8 mouse cellular contexts compared by ENCODE assay signal in genomic region chr5:43841144-43842010, GRCm38 (mm10). TPM values are rescaled to one million over a fixed set of nuclear protein-coding genes. Genes with fewer than 3 reads are reported as not detected.
A peak's percentile ranks its signal among the peaks of the same experiment; 100 is the strongest.
DNase-seq lines count a peak whose midpoint lies in the region; ATAC-seq lines count a peak whose summit lies in the region.

No protein-coding gene starts in this region.

- ATAC-seq in heart, embryonic 14.5 days (ENCODE audit: insufficient number of reproducible peaks, insufficient read depth, low FRiP score, low read depth): no peak
- peak; percentile 52; the same call in 1 of the 2 replicates for ATAC-seq in midbrain, embryonic 11.5 days (ENCODE audit: low FRiP score)

- no peaks in the 10 kb centered on the region for H3K36me3 ChIP-seq in heart, embryonic 14.5 days (ENCODE audit: control insufficient read depth, insufficient read depth, low read length)
- no peaks in the 10 kb centered on the region for H3K36me3 ChIP-seq in midbrain, embryonic 11.5 days (ENCODE audit: control insufficient read depth, insufficient read depth, low read length)

- H3K27me3 ChIP-seq in heart, embryonic 14.5 days (ENCODE audit: control insufficient read depth, insufficient read depth, low read length): no peaks in the 10 kb centered on the region
- H3K27me3 ChIP-seq in midbrain, embryonic 11.5 days (ENCODE audit: control insufficient read depth, insufficient read depth, low read length): no peaks in the 10 kb centered on the region

- no peak overlapping the region for H3K4me3 ChIP-seq in heart, embryonic 14.5 days (ENCODE audit: control insufficient read depth in 1 of 2, insufficient read depth in 1 of 2, low read depth in 1 of 2, low read length in 2 of 2)
- no peak overlapping the region for H3K4me3 ChIP-seq in midbrain, embryonic 11.5 days (ENCODE audit: low read depth, low read length)

- H3K4me2 ChIP-seq in heart, embryonic 14.5 days (ENCODE audit: low read length): peak overlapping the region; percentile 17
- H3K4me2 ChIP-seq in midbrain, embryonic 11.5 days: no peak overlapping the region

- intact Hi-C loops in left cerebral cortex, postnatal 4 days (cut with DNase I): loop anchor here (5.0 kb wide), 1 partner anchor 421 kb away; no protein-coding TSS in a partner anchor

- H3K4me1 ChIP-seq in heart, embryonic 14.5 days (ENCODE audit: control insufficient read depth in 2 of 2, insufficient read depth in 2 of 2, low read length in 2 of 2): no peaks in the 10 kb centered on the region; a peak in 1 of 4 replicates
- no peaks in the 10 kb centered on the region for H3K4me1 ChIP-seq in midbrain, embryonic 11.5 days (ENCODE audit: control insufficient read depth, insufficient read depth, low read length)

- peak; percentile 16 for DNase-seq in layer of hippocampus, adult 9-10 months (ENCODE audit: low spot score)
- no peak for DNase-seq in layer of hippocampus, adult 9-11 months
- peak; percentile 80 for DNase-seq in MEL-GATA-1-ER (ENCODE audit: extremely low read depth, low read depth)
- peak; percentile 47 for DNase-seq in cerebellum, adult 9-10 months
- DNase-seq in left cerebral cortex, postnatal 4 days: peak; percentile 27
- peak; percentile 95 for DNase-seq in midbrain, embryonic 11.5 days (ENCODE audit: low spot score, missing footprints)
- peak; percentile 49 for DNase-seq in testis, postnatal 10 days (ENCODE audit: low spot score)

- H3K9ac ChIP-seq in heart, embryonic 14.5 days (ENCODE audit: low read length): no peak overlapping the region
- no peak overlapping the region for H3K9ac ChIP-seq in midbrain, embryonic 11.5 days (ENCODE audit: low read length)

- 0 out of 2 replicates have a peak, but pooled peaks cover 4% of the 10 kb centered on the region for H3K9me3 ChIP-seq in heart, embryonic 14.5 days (ENCODE audit: control insufficient read depth, low read length)
- no peaks in the 10 kb centered on the region for H3K9me3 ChIP-seq in midbrain, embryonic 11.5 days (ENCODE audit: control insufficient read depth, low read length)

- 40% methylated on average over 11 of the region's 11 CpGs for WGBS in heart, embryonic 14.5 days
- WGBS in midbrain, embryonic 11.5 days: 54% methylated on average over 11 of the region's 11 CpGs

- no peak overlapping the region for H3K27ac ChIP-seq in heart, embryonic 14.5 days (replicated peaks in 1 of 2; ENCODE audit: control insufficient read depth in 1 of 2, insufficient read depth in 1 of 2, low read depth in 2 of 2, low read length in 2 of 2)
- H3K27ac ChIP-seq in midbrain, embryonic 11.5 days (ENCODE audit: low read depth, low read length): no peak overlapping the region

RNA-seq across cellular contexts. Expression of gene Fbxl5, which starts 19.9 kb away (rescaled TPM):
- 53.8 and 54.1 TPM in 2 replicates for polyA plus RNA-seq in heart, embryonic 14.5 days (2014; fragmentation: Nextera tagmentation; extraction: Ambion mirVana)
- 10 to 100 TPM; 82.4 to 85.1 TPM for total RNA-seq in left cerebral cortex, postnatal 4 days (2021)
- polyA plus RNA-seq in midbrain, embryonic 11.5 days (2014; fragmentation: Nextera tagmentation; extraction: Ambion mirVana): 73.1 and 79.5 TPM in 2 replicates

RNA-seq across cellular contexts. Expression of gene Bst1, which starts 22.7 kb away (rescaled TPM):
- 1.4 and 1.8 TPM in 2 replicates for polyA plus RNA-seq in heart, embryonic 14.5 days (2014; fragmentation: Nextera tagmentation; extraction: Ambion mirVana)
- not detected for total RNA-seq in left cerebral cortex, postnatal 4 days (2021)
- polyA plus RNA-seq in midbrain, embryonic 11.5 days (2014; fragmentation: Nextera tagmentation; extraction: Ambion mirVana): 0.12 TPM in 1 of 2 replicates, not detected in the other

RNA-seq across cellular contexts. Expression of gene Cd38, which starts 27.0 kb away (rescaled TPM):
- 23.4 and 25.3 TPM in 2 replicates for polyA plus RNA-seq in heart, embryonic 14.5 days (2014; fragmentation: Nextera tagmentation; extraction: Ambion mirVana)
- total RNA-seq in left cerebral cortex, postnatal 4 days (2021): 1 to 10 TPM; 1.5 to 1.6 TPM
- 5.5 and 5.6 TPM in 2 replicates for polyA plus RNA-seq in midbrain, embryonic 11.5 days (2014; fragmentation: Nextera tagmentation; extraction: Ambion mirVana)
